Mouse (Mus musculus): ENCODE results near the gene Frs3. TPM values are rescaled to one million over a fixed set of nuclear protein-coding genes. Genes with fewer than 3 reads are reported as not detected.
A peak's percentile ranks its signal among the peaks of the same experiment; 100 is the strongest.

The Frs3 gene
- polyA plus RNA-seq, 1 experiment from 2014 or later: 16.1 TPM

DNA sequence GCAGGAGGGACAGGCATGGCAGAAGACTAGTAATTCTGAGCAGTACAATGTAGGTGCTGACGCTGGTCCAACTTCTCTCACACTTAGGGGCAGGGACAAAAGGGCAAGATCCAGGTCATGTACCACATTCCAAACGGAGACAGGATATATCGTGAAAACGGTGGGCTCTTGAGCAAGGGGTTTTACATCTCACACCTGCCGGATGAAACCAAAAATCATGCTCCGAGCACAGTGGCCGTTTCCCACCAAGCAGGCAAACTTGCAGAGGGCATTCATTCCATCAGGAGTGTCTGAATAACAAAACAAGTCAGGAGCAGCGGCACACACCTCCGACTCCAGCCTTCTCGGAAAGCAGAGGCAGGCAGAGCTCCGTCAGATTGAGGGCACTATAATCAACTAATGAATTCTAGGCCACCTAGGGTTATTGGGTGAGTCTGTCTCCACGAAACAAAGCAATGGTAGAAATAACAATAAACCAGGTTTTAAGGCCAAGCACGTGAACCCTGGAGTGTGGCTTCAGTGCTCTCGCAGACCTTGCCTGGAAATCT lies 46.8 kb downstream of the Frs3 start:
- Histone ChIP-seq H3K9me3 (replicated peaks; ENCODE audit: control insufficient read depth, low read length) (no peaks in the 10 kb centered on the region), H3K9ac (ENCODE audit: low read length) (no peak overlapping the region), H3K27ac (ENCODE audit: low read depth, low read length) (no peak overlapping the region), H3K4me1 (ENCODE audit: control insufficient read depth, insufficient read depth, low read length) (peaks cover 2% of the 10 kb centered on the region), H3K4me2 (ENCODE audit: low read length) (no peak overlapping the region), H3K36me3 (ENCODE audit: control insufficient read depth, insufficient read depth, low read length) (no peaks in the 10 kb centered on the region), H3K27me3 (replicated peaks; ENCODE audit: control insufficient read depth, insufficient read depth, low read length) (peaks cover 28% of the 10 kb centered on the region), H3K4me3 (ENCODE audit: low read depth, low read length) (no peak overlapping the region)
- 79% methylated on average over 14 of the region's 14 CpGs for WGBS
- ATAC-seq: no peak
- no peak for DNase-seq (ENCODE audit: low spot score)

DNA sequence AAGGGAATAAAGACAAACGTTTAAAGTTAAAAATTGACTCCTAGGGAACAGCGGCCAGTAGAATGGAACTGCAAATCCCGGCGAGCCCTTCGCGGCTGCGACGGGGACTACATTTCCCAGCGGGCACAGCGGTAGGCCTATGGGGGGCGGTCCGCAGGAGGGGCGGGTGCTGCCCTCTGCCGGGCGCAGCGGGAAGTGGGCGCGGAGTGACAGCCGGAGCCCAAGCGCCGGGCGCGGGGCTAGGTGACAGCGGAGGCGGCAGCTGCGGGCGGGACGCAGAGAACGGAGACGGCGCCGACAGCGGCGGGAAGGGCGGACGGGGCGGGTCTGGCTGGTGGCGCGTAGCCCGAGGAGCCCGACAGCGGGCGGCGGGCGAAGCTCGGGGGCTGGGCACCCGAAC lies 48.0 kb downstream of the Frs3 start, which contains the start of gene Tfeb:
TSS of gene Tfeb (plus strand) at position 175 of the 400 bp plus-strand sequence.
- DNase-seq (ENCODE audit: low spot score) (peak; percentile 95), ATAC-seq (peak; percentile 93)
- Histone ChIP-seq H3K36me3 (ENCODE audit: control insufficient read depth, insufficient read depth, low read length) (no peaks in the 10 kb centered on the region), H3K4me3 (ENCODE audit: low read depth, low read length) (peak within 1 kb of the TSS; percentile 53), H3K27ac (ENCODE audit: low read depth, low read length) (no peak within 1 kb of the TSS), H3K4me2 (ENCODE audit: low read length) (peak within 1 kb of the TSS; percentile 95), H3K9ac (ENCODE audit: low read length) (peak within 1 kb of the TSS; percentile 58), H3K27me3 (replicated peaks; ENCODE audit: control insufficient read depth, insufficient read depth, low read length) (peaks cover 28% of the 10 kb centered on the region), H3K9me3 (replicated peaks; ENCODE audit: control insufficient read depth, low read length) (no peaks in the 10 kb centered on the region), H3K4me1 (ENCODE audit: control insufficient read depth, insufficient read depth, low read length) (peaks cover 2% of the 10 kb centered on the region)
- WGBS: under 1% methylated on average over 45 of the region's 47 CpGs

DNA sequence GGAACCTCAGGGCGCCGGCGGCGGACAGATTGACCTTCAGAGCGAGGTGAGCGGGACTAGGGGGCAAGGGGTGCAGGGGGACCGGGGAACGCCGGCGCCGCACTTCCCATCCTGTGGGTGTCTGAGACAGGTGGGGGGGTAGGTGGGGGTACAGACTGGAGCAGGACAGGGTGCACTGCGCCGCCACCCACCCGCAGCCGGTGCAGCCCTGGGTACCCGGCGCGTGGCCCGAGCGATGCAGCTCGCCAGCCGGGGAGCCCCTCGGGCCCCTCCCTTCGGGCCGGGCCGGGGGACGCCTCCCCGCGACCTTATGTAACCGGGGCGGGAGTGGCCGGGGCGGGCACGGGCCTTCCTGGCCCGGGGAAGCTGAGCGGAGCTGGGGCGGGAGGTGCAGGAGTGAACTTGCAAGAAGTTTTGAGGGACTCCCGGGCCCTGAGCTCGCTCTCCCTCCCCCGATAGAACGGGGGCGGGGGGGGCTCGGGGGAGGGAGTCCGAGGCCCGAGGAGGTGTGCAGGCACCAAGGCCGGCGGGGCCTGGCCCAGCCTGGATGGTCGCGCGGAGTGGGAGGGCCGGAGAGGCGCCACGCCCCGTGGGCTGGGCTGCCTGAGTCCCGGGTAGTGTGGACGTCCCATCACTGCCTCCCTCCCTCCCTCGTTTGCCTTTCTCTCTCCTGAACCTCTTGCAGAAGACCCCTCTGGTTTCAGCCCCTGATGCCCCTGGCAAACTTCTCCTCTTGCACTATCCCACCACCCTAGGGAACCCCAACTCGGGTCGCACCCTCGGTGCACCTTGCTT lies 48.6 kb downstream of the Frs3 start:
- peak overlapping the region; percentile 53 for H3K4me3 ChIP-seq (ENCODE audit: low read depth, low read length)
- ATAC-seq (peak; percentile 75), DNase-seq (ENCODE audit: low spot score) (peak; percentile 40)
- no peaks in the 10 kb centered on the region for H3K36me3 ChIP-seq (ENCODE audit: control insufficient read depth, insufficient read depth, low read length)
- peaks cover 2% of the 10 kb centered on the region for H3K4me1 ChIP-seq (ENCODE audit: control insufficient read depth, insufficient read depth, low read length)
- H3K9me3 ChIP-seq (replicated peaks; ENCODE audit: control insufficient read depth, low read length): no peaks in the 10 kb centered on the region
- H3K9ac ChIP-seq (ENCODE audit: low read length): peak overlapping the region; percentile 58
- H3K27me3 ChIP-seq (replicated peaks; ENCODE audit: control insufficient read depth, insufficient read depth, low read length): peaks cover 28% of the 10 kb centered on the region
- H3K27ac ChIP-seq (ENCODE audit: low read depth, low read length): no peak overlapping the region
- H3K4me2 ChIP-seq (ENCODE audit: low read length): peak overlapping the region; percentile 95
- WGBS: 2% methylated on average over 34 of the region's 60 CpGs

DNA sequence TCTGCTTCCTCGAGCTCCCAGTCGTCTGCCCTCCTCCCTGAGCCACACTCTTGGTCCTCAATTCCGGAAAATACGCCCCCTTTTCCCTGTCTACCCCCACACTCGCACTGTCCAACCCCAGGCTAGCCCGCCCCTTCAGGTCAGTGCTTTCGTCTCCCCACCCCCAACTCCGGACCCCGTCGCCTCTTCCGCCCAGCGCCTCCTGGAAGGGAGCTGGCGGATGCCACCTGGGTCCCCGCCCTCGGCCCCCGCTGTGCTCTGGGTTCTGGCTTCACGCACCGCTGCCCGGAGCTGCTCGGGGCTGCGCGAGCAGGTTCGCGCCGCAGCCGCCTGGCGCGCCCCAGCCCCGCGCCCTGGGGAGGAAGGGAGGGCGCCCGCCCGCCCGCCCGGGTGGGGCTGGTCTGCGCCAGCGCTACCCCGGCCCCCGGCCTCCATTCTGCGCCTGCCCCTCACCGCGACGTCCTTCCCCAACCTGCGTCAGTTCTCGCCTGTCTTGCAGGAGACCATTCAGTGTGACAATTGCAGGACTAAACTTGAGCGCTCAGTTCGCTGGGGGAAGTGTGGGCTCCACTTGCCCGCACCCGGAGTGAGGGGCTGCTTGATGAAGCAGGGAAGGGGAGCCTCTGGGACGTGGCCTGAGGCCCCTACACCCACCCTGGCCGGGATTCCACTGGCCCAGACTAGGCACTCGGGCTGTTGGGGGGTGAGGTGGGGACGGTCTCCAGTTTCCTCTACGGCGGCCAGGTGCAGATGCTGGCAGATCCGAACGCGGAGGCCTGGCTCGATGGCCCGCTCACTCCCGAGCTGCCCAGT lies 49.4 kb downstream of the Frs3 start:
- 1% methylated on average over 55 of the region's 61 CpGs for WGBS
- Histone ChIP-seq H3K27me3 (replicated peaks; ENCODE audit: control insufficient read depth, insufficient read depth, low read length) (peaks cover 28% of the 10 kb centered on the region), H3K36me3 (ENCODE audit: control insufficient read depth, insufficient read depth, low read length) (no peaks in the 10 kb centered on the region), H3K27ac (ENCODE audit: low read depth, low read length) (no peak overlapping the region), H3K9me3 (replicated peaks; ENCODE audit: control insufficient read depth, low read length) (no peaks in the 10 kb centered on the region), H3K4me1 (ENCODE audit: control insufficient read depth, insufficient read depth, low read length) (peaks cover 2% of the 10 kb centered on the region), H3K4me3 (ENCODE audit: low read depth, low read length) (peak overlapping the region; percentile 53), H3K9ac (ENCODE audit: low read length) (peak overlapping the region; percentile 58), H3K4me2 (ENCODE audit: low read length) (peak overlapping the region; percentile 95)
- peak; percentile 39 for DNase-seq (ENCODE audit: low spot score)
- peak; percentile 12 for ATAC-seq

DNA sequence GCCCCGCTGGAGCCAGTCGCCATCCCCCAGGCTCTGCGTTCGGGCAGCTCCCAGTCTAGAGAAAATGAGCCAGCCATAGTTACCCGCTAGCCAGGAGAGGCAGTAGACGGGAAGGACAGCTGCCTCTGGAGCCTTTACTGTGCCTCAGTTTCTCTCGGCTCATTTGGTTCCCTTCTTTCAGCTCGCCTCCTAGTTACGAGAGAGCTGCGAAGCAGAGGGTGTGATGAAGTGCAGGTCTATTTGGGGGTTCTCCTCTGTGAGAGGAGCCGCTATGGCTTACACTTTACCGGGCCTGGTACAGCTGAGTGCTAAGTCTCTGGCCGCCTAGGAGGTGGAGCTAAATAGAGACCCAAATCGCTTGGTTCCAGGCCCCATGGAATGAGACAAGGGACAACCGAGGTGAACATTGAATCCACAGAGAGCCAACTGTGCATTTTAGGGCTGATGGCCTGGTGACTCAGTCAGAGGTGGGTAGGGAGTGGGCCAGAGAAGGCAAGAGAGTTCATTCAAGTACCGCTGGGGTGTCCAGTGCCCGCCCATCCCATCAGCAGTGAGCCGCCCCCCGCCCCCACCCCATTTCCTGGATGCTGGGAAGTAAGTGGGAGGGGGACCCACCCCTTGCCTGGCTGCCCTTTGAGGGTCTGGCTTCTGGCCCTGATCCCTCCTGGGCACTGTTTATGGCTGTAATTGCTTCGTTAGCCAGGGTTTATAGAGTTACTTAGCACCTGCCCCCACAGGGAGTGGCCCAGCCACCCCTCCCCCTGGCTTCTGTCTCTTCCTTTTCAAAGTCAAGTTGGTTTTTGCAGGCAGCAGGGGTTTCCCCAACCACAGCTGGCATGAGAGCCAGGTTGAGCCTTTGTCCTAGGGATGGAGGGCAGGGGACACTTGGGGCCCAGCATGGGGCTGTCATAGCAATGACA lies 50.3 kb downstream of the Frs3 start:
- peak overlapping the region; percentile 53; the same call in 1 of the 2 replicates for H3K4me3 ChIP-seq (ENCODE audit: low read depth, low read length)
- H3K9me3 ChIP-seq (replicated peaks; ENCODE audit: control insufficient read depth, low read length): no peaks in the 10 kb centered on the region
- ATAC-seq: no peak
- WGBS: 6% methylated on average over 20 of the region's 20 CpGs
- peaks cover 2% of the 10 kb centered on the region for H3K4me1 ChIP-seq (ENCODE audit: control insufficient read depth, insufficient read depth, low read length)
- H3K4me2 ChIP-seq (ENCODE audit: low read length): peak overlapping the region; percentile 95
- peaks cover 28% of the 10 kb centered on the region for H3K27me3 ChIP-seq (replicated peaks; ENCODE audit: control insufficient read depth, insufficient read depth, low read length)
- peak; percentile 5 for DNase-seq (ENCODE audit: low spot score)
- no peak overlapping the region for H3K27ac ChIP-seq (ENCODE audit: low read depth, low read length)
- H3K9ac ChIP-seq (ENCODE audit: low read length): no peak overlapping the region
- no peaks in the 10 kb centered on the region for H3K36me3 ChIP-seq (ENCODE audit: control insufficient read depth, insufficient read depth, low read length)

DNA sequence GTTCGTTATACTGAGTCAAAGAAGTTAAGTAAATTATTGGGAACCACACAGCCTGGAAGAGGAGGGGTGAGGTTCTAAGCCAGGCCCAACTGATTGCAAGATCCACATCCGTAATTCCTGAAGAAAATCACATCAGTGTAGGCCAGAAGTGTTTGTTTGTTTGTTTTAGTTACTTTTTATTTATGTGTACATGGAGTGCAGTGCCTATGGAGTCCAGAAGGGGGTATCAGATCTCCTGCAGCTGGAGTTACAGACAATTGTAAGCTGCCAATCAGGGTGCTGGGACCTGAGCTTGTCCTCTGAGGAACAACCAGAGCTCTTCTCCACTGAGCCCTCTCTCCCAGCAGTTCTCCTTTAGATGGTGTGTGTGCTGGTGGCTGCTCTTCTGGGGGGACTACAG lies 51.4 kb downstream of the Frs3 start:
- Histone ChIP-seq H3K4me2 (ENCODE audit: low read length) (no peak overlapping the region), H3K27ac (ENCODE audit: low read depth, low read length) (no peak overlapping the region), H3K9me3 (replicated peaks; ENCODE audit: control insufficient read depth, low read length) (0 out of 2 replicates have a peak, but pooled peaks cover 2% of the 10 kb centered on the region), H3K36me3 (ENCODE audit: control insufficient read depth, insufficient read depth, low read length) (no peaks in the 10 kb centered on the region), H3K4me1 (ENCODE audit: control insufficient read depth, insufficient read depth, low read length) (peaks cover 2% of the 10 kb centered on the region), H3K4me3 (ENCODE audit: low read depth, low read length) (no peak overlapping the region), H3K27me3 (replicated peaks; ENCODE audit: control insufficient read depth, insufficient read depth, low read length) (peaks cover 28% of the 10 kb centered on the region), H3K9ac (ENCODE audit: low read length) (no peak overlapping the region)
- DNase-seq (ENCODE audit: low spot score) (no peak), ATAC-seq (no peak)
- WGBS: 63% methylated on average over 2 of the region's 2 CpGs

DNA sequence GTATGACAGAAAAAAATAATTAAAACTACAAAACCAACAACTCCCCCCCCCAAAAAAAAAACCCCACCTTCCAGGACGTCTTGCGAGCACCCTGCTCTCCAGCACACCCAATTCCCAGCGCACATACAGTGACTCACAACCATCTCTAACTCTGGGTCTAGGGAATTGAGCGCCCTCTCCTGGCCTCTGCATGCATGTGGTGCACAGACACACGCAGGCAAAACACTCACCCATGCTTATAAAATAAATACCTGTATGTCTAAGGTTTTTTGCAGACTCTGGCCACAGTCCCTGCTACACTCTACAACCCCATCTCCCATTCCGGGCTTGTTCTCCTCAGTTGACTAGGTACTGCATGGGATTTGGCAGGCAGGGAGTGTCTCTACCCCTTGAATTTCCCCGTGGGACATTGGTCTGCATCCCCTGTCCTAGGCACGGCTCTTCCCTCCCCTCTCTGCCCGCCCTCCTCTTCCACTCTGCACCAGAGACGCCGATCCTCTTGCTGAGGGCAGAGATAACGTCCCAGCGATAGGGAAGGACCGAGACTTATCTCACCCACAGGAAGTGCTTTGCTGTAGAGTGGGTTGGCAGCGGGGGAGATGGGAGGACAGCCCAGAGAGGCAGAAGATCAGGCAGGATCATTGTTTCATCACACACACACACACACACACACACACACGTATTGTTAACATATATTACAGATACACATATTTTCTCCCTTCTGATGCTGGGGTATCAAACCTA lies 54.3 kb downstream of the Frs3 start:
- WGBS: 49% methylated on average over 16 of the region's 16 CpGs
- H3K9ac ChIP-seq (ENCODE audit: low read length): no peak overlapping the region
- H3K4me1 ChIP-seq (ENCODE audit: control insufficient read depth, insufficient read depth, low read length): no peaks in the 10 kb centered on the region; the same call in 1 of the 2 replicates
- ATAC-seq (no peak), DNase-seq (ENCODE audit: low spot score) (no peak)
- H3K4me3 ChIP-seq (ENCODE audit: low read depth, low read length): no peak overlapping the region
- H3K27me3 ChIP-seq (replicated peaks; ENCODE audit: control insufficient read depth, insufficient read depth, low read length): peaks cover 16% of the 10 kb centered on the region
- H3K27ac ChIP-seq (ENCODE audit: low read depth, low read length): no peak overlapping the region
- no peak overlapping the region for H3K4me2 ChIP-seq (ENCODE audit: low read length)
- 0 out of 2 replicates have a peak, but pooled peaks cover 2% of the 10 kb centered on the region for H3K9me3 ChIP-seq (replicated peaks; ENCODE audit: control insufficient read depth, low read length)
- no peaks in the 10 kb centered on the region for H3K36me3 ChIP-seq (ENCODE audit: control insufficient read depth, insufficient read depth, low read length)

All from forebrain, embryonic 14.5 days (tissue).